Mouse (Mus musculus) cerebellum, adult 2 months (tissue): ENCODE data around the gene Stom.

Experiments used
- CTCF ChIP-seq: fragments of 200-500 bp; IDR thresholded peaks from 2 replicates; pipeline ENCODE4 v1.5.1; 2011; ENCODE audit warnings: low read depth, mild to moderate bottlenecking, control low read depth, low read length, moderate library complexity, borderline replicate concordance; ENCODE audit not compliant: insufficient read depth
- POLR2A ChIP-seq: fragments of 200-500 bp; IDR thresholded peaks from 2 replicates; pipeline ENCODE4 v1.6.1; 2011; ENCODE audit warnings: low read length, control low read depth, borderline replicate concordance; ENCODE audit not compliant: insufficient read depth

GRCm38 (mm10) chr2:35309906-35310493 lies 26.8 kb downstream of the Stom start:
- TF ChIP-seq POLR2A (no peak), CTCF (no peak)
